20 mouse cellular contexts compared by ENCODE assay signal in the genomic region with DNA sequence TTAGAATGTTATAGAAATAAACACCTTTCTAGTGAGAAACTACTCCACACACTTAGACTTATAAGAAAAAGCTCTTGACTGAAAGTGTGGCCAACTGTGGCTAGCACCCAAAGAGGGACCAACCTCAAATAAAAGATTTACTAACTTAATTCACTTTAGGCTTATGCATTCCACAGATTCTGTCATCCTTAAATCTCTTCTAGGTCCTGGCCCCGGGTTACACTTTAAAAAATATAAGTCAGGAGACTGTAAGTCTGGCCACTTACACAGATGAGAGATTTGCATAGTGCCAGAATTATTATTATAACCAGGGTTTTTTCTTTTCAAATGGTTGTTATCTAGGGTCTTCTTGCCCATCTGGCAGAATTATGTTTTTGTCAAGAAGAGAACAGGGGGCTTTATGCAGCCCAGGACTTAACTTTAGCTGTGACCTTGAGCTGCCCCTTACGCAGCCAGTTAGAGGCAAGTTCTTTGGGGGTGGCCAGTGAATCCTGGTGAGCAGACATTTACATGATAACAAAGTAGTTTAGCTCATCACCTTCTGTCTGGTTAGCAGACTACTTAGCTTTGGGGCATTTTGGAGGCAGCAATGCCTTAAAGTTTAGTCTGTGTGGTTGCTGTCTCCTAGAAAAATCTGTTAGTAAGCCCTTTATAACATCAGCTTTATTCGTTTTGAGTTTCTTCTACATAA.
"Had no signal": no experiment of that assay in that cellular context is flagged by ENCODE, and none has a peak within 500 bp of the region (broad histone marks: within the 10 kb centered on the region; RNA-seq: fewer than 3 reads in every experiment).

No protein-coding gene starts in this region.

- H3K4me3 ChIP-seq: limb, embryonic 12.5 days; limb, embryonic 15.5 days; midbrain, embryonic 13.5 days had no signal

- ATAC-seq: intestine, postnatal 0 days; liver, postnatal 0 days; lung, postnatal 0 days; midbrain, embryonic 13.5 days; midbrain, embryonic 16.5 days had no signal

- H3K27me3 ChIP-seq: limb, embryonic 12.5 days; limb, embryonic 15.5 days; midbrain, embryonic 13.5 days had no signal

- H3K9ac ChIP-seq: limb, embryonic 12.5 days; limb, embryonic 15.5 days; liver, embryonic 14.5 days; liver, postnatal 0 days; lung, embryonic 14.5 days; midbrain, embryonic 13.5 days had no signal

- H3K9me3 ChIP-seq: limb, embryonic 12.5 days; limb, embryonic 15.5 days; midbrain, embryonic 13.5 days had no signal

- H3K27ac ChIP-seq: limb, embryonic 12.5 days; limb, embryonic 15.5 days; liver, embryonic 14.5 days; macrophage; midbrain, embryonic 13.5 days; stomach, postnatal 0 days had no signal

- DNase-seq: kidney, postnatal 4 days; left cerebral cortex, postnatal 4 days; liver, postnatal 0 days; lung, embryonic 14.5 days; right cerebral cortex, adult 18-20 months; right cerebral cortex, postnatal 14 days; right cerebral cortex, postnatal 4 days; thymus, adult 2 months; thymus, postnatal 14 days; thymus, postnatal 4 days had no signal

- H3K4me1 ChIP-seq: limb, embryonic 15.5 days had no signal

- H3K4me2 ChIP-seq: limb, embryonic 12.5 days; limb, embryonic 15.5 days; liver, embryonic 11.5 days; lung, embryonic 14.5 days; midbrain, embryonic 13.5 days had no signal
